Mouse (Mus musculus) embryonic facial prominence, embryonic 11.5 days (tissue): ENCODE results near the gene Tmem158. TPM values are rescaled to one million over a fixed set of nuclear protein-coding genes. Genes with fewer than 3 reads are reported as not detected.

ENCODE experiments used
- ATAC-seq: fragments of 200-750 bp; cut with Nextera tagmentation; replicated peaks from 2 replicates; pipeline ENCODE4 v1.8.0; 2017; ENCODE audit warnings: low read depth; ENCODE audit not compliant: insufficient number of reproducible peaks, low FRiP score, low TSS enrichment
- DNase-seq: peaks from one replicate; pipeline ENCODE4 v3.0.0-alpha.2; 2015; ENCODE audit warnings: low spot score
- H3K27ac ChIP-seq: fragments of 300-500 bp; sonication (generic); replicated peaks from 2 replicates; pipeline ENCODE4 v1.5.1; 2014; ENCODE audit warnings: mild to moderate bottlenecking, low read depth, low read length, control low read depth
- H3K27me3 ChIP-seq: fragments of 300-500 bp; sonication (generic); 2 replicates; pipeline ENCODE4 v1.6.1; 2014; ENCODE audit warnings: mild to moderate bottlenecking, low read length, moderate library complexity, mixed read lengths; ENCODE audit not compliant: control insufficient read depth, insufficient read depth
- H3K36me3 ChIP-seq: fragments of 300-500 bp; sonication (generic); replicated peaks from 2 replicates; pipeline ENCODE4 v1.6.1; 2014; ENCODE audit warnings: low read depth, mild to moderate bottlenecking, low read length, moderate library complexity, mixed read lengths; ENCODE audit not compliant: control insufficient read depth, insufficient read depth
- H3K4me1 ChIP-seq: fragments of 300-500 bp; sonication (generic); 2 replicates; pipeline ENCODE4 v1.6.1; 2014; ENCODE audit warnings: low read length, mixed read lengths; ENCODE audit not compliant: control insufficient read depth, insufficient read depth
- H3K4me2 ChIP-seq: fragments of 300-500 bp; sonication (generic); 2 replicates; pipeline ENCODE4 v1.6.1; 2014; ENCODE audit warnings: low read depth, mild to moderate bottlenecking, control low read depth, low read length, moderate library complexity
- H3K4me3 ChIP-seq: fragments of 300-500 bp; sonication (generic); 2 replicates; pipeline ENCODE4 v1.5.1; 2014; ENCODE audit warnings: low read depth, low read length, control low read depth
- H3K9ac ChIP-seq: fragments of 300-500 bp; sonication (generic); replicated peaks from 2 replicates; pipeline ENCODE4 v1.6.1; 2014; ENCODE audit warnings: mild to moderate bottlenecking, control low read depth, low read length
- H3K9me3 ChIP-seq: fragments of 300-500 bp; sonication (generic); replicated peaks from 2 replicates; pipeline ENCODE4 v1.6.1; 2016; ENCODE audit warnings: mild to moderate bottlenecking, low read length, inconsistent platforms, mixed read lengths; ENCODE audit not compliant: control insufficient read depth
- WGBS: fragments of 180-500 bp; shearing (Covaris S2); extraction: QIAGEN DNeasy Blood & Tissue Kit; methylation state at CpG from one replicate; pipeline ENCODE4 v1.1.7; 2014; 5-methylcytosine and 5-hydroxymethylcytosine counted together
- polyA plus RNA-seq: library from polyadenylated mRNA; unstranded; fragments of >200 nt; fragmentation: Nextera tagmentation; extraction: Ambion mirVana; gene quantifications from 2 replicates; pipeline ENCODE4 v1.2.1, GENCODE M21; 2014

The Tmem158 gene
- 3.9 and 4.9 TPM in 2 replicates for polyA plus RNA-seq

DNA sequence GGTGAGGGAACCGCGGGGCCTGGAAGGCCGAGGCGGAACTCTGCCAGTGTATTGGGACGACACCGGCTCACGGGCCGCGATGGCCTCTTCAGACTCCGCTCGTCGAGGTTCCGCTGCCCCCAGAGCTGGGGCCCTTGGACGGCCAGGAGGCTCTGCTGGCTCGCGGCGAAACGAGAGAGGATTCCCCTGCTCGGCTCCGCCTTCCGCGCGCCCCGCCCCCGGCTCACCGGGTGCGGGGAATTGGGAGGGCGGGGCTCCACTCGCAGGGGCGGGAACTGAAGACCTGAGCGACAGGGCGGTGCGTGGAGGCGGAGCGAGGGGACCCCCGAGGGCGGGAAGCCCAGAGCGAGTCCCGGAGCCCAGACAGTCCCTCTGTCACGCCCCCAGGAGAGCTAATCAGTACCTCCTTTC lies at the start of gene Tmem158:
Tmem158 (minus strand) TSS at position 154 of the 411 bp plus-strand sequence.
- H3K27me3 ChIP-seq: peaks cover 10% of the 10 kb centered on the region
- no peak within 1 kb of the TSS for H3K27ac ChIP-seq
- H3K36me3 ChIP-seq: no peaks in the 10 kb centered on the region
- peak; percentile 92 for DNase-seq
- peak; percentile 91 for ATAC-seq
- H3K9me3 ChIP-seq: no peaks in the 10 kb centered on the region
- WGBS: under 1% methylated on average over 31 of the region's 40 CpGs
- peak within 1 kb of the TSS; percentile 57 for H3K9ac ChIP-seq
- peak within 1 kb of the TSS; percentile 98 for H3K4me2 ChIP-seq
- H3K4me3 ChIP-seq: peak within 1 kb of the TSS; percentile 60
- H3K4me1 ChIP-seq: no peaks in the 10 kb centered on the region

DNA sequence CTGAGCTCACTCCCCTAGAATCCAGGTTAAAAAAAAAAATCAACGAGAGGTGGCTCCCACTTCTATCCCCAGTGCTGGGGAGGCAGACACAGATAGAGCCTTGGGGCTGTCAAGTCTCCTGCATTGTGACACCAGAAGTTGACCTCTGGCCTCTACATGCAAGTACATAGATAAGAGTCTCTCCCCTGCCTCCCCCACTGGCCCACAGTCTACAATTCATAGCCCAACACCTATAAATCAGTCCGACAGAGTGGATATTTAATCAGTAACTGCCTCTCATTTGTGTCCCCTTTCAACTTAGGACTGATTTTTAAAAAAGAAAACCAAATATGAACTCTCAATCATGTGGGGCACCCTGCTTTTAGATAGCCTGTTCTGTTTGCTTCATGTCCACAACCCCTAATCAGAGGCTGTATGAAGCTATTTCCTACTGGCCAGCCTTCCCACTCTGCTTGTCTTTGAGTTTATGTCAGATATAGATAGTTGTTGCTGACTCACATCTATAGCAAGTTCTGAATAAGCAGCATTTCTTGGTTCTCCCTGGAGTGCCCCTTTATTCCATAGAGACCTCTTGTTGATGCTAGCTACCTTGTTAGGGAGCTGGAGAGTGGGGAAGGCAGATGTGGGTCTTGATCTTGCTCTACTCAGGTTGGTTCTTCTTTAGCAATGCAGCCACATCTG lies 49.3 kb upstream of the Tmem158 start:
- H3K27ac ChIP-seq: no peak overlapping the region
- H3K36me3 ChIP-seq: no peaks in the 10 kb centered on the region
- no peak overlapping the region for H3K4me3 ChIP-seq
- H3K4me2 ChIP-seq: no peak overlapping the region
- WGBS: 73% methylated on average over 2 of the region's 2 CpGs
- no peak overlapping the region for H3K9ac ChIP-seq
- no peak for ATAC-seq
- H3K27me3 ChIP-seq: no peaks in the 10 kb centered on the region
- H3K9me3 ChIP-seq: no peaks in the 10 kb centered on the region
- no peak for DNase-seq
- H3K4me1 ChIP-seq: no peaks in the 10 kb centered on the region

DNA sequence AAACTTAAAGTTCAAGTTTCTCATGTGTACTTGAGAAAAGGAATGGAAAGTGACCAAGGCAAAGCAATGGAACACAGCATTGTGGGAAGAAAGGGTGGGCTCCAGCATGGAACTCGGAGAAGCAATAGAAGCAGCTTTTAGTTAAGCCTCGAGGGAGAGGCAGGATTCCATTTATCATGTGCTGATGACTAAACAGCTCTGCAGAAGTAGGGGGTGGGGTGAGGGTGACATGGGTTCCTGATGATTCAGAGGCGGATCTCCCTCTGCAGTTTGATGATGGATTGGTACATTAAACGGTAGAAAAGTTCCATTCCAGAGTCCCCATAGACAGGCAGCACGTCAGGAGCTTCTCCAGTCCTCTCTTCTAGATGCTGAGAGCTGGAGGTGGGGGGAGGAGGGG lies 48.5 kb upstream of the Tmem158 start:
- Histone ChIP-seq H3K4me1 (no peaks in the 10 kb centered on the region), H3K4me3 (no peak overlapping the region), H3K4me2 (no peak overlapping the region), H3K36me3 (no peaks in the 10 kb centered on the region), H3K9me3 (no peaks in the 10 kb centered on the region), H3K27ac (no peak overlapping the region), H3K27me3 (no peaks in the 10 kb centered on the region), H3K9ac (no peak overlapping the region)
- ATAC-seq (no peak), DNase-seq (no peak)
- WGBS: 72% methylated on average over 5 of the region's 5 CpGs

DNA sequence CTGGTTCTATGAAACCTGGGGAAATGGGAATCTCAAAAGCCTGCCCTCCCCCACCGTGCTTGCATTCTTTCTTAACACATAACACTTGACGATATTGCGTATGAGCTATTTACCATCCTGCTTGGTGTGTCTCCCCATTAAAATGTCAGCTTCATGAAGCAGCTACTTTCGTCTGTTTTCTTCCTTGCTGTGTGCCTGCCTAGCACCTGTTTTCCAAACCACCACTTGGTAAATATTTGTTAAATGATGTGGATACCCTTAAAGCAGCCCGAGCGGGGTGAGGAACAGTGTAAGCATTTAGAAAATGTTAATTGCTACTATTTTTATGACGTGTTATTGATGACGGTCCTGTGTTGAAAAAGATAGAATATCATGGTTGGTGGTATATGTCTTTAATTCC lies 44.4 kb upstream of the Tmem158 start:
- Histone ChIP-seq H3K4me3 (no peak overlapping the region), H3K4me1 (no peaks in the 10 kb centered on the region), H3K27ac (no peak overlapping the region), H3K27me3 (no peaks in the 10 kb centered on the region), H3K9ac (no peak overlapping the region), H3K9me3 (no peaks in the 10 kb centered on the region), H3K4me2 (no peak overlapping the region), H3K36me3 (no peaks in the 10 kb centered on the region)
- ATAC-seq: no peak
- WGBS: 83% methylated on average over 8 of the region's 8 CpGs
- DNase-seq: no peak

DNA sequence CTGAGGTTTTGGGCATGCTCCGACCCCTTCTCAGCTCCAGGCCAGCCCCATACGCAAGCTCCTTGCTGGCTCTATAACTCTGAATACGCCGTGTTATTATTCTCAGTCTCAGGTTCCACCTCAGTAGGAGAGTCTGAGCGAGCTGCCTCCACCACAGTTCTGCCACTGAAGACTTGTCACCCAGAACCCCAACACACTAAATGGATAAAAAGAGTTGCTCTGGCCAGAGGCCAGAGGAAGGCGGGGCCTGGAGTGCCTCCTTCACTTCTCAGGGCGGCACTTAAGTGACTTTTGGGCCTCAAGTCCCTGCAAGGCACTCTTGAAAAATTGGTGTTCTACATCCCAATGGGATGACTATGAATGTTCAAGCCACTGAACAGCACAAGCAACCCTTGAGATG lies 43.4 kb upstream of the Tmem158 start:
- Histone ChIP-seq H3K4me1 (no peaks in the 10 kb centered on the region), H3K9me3 (no peaks in the 10 kb centered on the region), H3K9ac (no peak overlapping the region), H3K4me2 (no peak overlapping the region), H3K36me3 (no peaks in the 10 kb centered on the region), H3K27ac (no peak overlapping the region), H3K4me3 (no peak overlapping the region), H3K27me3 (no peaks in the 10 kb centered on the region)
- DNase-seq (no peak), ATAC-seq (no peak)
- WGBS: 87% methylated on average over 7 of the region's 7 CpGs

DNA sequence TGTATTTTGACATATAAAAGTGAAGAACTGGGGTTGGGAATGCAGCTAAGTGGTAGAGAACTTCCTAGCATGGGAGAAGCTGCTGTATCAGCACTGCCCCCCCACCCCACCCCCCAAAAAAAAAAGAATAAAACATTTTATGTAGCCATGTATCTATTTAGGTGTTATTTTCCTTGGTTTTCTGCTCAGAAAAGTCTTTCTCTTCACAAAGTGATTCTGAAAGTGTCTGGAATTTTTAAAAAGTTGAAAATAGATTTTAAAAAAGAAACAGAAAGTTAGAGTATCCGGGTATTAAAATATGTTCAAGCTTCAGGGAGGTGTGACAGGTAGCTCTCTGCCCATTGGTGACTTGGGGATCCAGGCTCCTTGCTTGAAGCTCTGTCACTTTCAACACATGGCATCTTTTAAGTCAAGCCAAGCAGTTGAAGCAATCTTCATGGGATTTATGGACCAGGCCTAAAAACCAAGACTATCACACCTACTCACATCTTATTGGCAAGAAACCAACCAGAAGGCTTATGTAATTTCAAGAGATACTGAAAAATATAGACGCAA lies 42.3 kb upstream of the Tmem158 start:
- no peak overlapping the region for H3K9ac ChIP-seq
- no peaks in the 10 kb centered on the region for H3K4me1 ChIP-seq
- H3K36me3 ChIP-seq: no peaks in the 10 kb centered on the region
- no peaks in the 10 kb centered on the region for H3K27me3 ChIP-seq
- no peaks in the 10 kb centered on the region for H3K9me3 ChIP-seq
- WGBS: 93% methylated on average over 2 of the region's 2 CpGs
- no peak overlapping the region for H3K4me2 ChIP-seq
- no peak overlapping the region for H3K4me3 ChIP-seq
- no peak overlapping the region for H3K27ac ChIP-seq
- ATAC-seq (no peak), DNase-seq (no peak)

DNA sequence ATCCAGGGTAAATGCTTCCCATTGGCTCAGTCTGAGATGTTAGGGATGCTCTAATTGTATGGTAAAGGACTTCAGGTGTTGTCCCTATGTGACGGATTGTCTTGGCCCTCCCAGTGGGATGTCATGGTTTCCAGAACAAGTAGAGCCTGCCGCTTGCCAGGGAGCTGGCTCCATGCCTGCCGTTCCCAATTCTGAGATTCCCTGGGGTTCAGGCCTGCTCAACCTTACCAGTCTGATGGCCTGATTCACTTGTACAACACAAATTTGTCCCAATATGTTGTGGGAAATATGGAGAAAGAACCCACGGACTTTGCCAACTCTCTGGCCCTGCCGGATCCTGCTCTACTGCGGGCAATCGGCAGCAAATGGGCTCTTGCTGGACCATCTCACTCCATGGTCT lies 37.3 kb upstream of the Tmem158 start:
- DNase-seq: no peak
- no peak overlapping the region for H3K9ac ChIP-seq
- 87% methylated on average over 7 of the region's 7 CpGs for WGBS
- no peak overlapping the region for H3K27ac ChIP-seq
- H3K4me3 ChIP-seq: no peak overlapping the region
- H3K4me2 ChIP-seq: no peak overlapping the region
- ATAC-seq: no peak
- H3K4me1 ChIP-seq: no peaks in the 10 kb centered on the region
- H3K36me3 ChIP-seq: no peaks in the 10 kb centered on the region
- H3K27me3 ChIP-seq: no peaks in the 10 kb centered on the region
- H3K9me3 ChIP-seq: no peaks in the 10 kb centered on the region

DNA sequence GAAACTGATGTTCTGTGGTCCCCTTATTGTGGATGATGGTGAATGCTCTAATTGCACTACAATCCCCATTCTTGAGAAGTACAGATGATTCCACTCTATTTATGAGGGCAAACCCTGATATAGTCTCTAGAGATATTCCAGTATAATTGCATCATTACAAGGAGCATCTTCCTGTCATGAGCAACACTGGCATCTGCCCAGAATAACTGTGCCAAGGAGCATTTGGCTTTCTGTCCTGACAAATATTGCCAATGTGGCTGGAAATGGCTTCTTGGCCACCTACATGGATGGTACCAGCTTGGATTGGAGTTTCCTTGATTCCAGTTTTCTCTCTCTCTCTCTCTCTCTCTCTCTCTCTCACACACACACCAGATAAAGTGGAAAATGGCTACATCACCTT lies 35.7 kb upstream of the Tmem158 start:
- H3K4me1 ChIP-seq: no peaks in the 10 kb centered on the region
- H3K9me3 ChIP-seq: no peaks in the 10 kb centered on the region
- no peak overlapping the region for H3K9ac ChIP-seq
- H3K4me3 ChIP-seq: no peak overlapping the region
- ATAC-seq (no peak), DNase-seq (no peak)
- no peaks in the 10 kb centered on the region for H3K27me3 ChIP-seq
- no peak overlapping the region for H3K4me2 ChIP-seq
- no peak overlapping the region for H3K27ac ChIP-seq
- no peaks in the 10 kb centered on the region for H3K36me3 ChIP-seq
